Mouse (Mus musculus): ENCODE results near the gene Ugt1a8.
A peak's percentile ranks its signal among the peaks of the same experiment; 100 is the strongest.

The Ugt1a8 gene

GRCm38 (mm10) chr1:88186325-88186935 is 98.8 kb downstream of the Ugt1a8 start:
- no peak for DNase-seq (ENCODE audit: low read depth)

GRCm38 (mm10) chr1:88192136-88192535 is 104.5 kb downstream of the Ugt1a8 start:
- no peak for DNase-seq (ENCODE audit: low read depth)

DNA sequence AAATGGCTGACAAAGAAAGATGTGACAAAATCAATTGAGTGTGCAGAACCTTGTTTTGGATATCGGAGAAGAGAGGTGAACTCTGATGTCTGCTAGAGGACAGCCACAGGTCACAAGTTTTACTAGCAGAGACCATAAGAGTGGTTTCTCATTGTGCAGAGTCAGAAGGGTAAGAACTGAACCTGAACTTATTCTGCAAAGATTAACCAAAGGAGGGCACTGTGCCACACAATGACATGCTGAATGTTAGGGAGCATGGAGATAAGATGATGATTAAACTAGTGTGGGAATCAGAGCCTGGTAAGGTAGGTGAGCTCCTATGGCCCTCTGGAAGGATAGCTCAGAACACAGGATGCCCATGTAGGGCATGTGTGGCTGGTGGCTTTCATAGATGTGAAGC is 108.1 kb downstream of the Ugt1a8 start:
- no peak for DNase-seq (ENCODE audit: low read depth)

- DNase-seq (ENCODE audit: low read depth), result no peak
Observed at GRCm38 (mm10) chr1:88197443-88197842, 109.8 kb downstream of the Ugt1a8 start.

DNA sequence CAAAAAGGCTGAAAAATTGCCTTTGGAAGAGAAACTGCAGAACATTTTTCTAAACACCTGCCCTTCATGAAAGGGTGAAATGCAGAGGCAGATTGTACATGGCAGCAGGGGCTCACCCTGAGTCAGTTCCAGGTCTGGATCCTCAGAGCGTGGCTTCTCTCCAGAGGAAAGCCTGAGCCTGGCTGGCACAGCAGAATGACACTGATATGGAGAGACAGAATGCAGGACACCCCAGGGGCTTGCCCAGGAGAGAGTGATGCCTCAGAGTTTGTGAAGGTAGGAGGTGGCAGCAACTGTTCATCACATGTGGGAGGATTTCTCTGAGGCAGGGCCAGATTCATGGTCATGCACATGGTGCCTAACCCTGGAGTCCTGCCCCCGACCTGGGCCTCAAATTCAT is 112.4 kb downstream of the Ugt1a8 start:
- peak; percentile 16 for DNase-seq (ENCODE audit: low read depth)

DNA sequence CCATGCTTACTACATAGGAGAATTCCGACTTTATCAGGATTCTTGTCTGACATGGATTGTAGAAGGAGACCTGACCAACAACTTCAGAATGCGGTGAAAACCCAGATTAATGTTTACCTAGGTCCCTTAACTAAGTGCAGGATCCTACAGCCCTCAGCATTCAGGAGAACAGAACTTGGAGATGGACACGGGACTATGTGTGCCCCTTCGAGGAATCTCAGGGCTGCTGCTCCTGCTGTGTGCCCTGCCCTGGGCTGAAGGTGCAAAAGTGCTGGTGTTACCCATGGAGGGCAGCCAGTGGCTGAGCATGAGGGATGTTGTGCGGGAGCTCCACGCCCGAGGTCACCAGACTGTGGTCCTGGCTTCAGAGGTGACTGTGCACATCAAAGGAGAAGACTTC is 112.8 kb downstream of the Ugt1a8 start, which contains the start of gene Ugt1a2:
Gene Ugt1a2, plus strand, starts transcription at position 146 of the 400 bp plus-strand sequence.
- no peak for DNase-seq (ENCODE audit: low read depth)

DNA sequence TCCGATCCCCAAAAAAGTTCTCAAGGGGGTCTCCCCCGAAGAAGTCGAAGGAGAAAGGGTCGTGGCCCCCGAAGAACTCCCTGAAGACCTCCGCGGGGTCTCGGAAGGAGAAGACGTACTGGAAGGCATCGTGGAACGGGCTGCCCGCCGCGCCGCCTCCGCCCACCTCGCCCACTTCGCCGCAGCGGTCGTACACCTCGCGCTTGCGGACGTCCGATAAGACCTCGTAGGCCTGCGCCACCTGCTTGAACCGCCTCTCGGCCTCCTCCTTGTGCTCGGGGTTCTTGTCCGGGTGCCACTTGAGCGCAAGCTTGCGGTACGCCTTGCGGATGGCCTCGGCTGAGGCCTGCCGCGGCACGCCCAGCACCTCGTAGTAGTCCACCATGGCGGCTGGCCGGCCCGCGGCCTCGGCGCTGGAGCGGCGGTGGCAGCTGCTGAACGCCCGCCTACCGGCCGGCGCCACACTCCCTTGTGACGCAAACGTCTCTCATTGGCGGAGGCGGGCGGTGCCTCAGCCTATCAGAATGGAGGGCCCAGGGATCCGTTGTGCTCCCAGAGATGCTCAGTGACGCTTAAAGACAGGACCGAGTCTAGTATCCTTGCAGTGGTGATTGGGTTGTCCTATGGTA is 117.8 kb downstream of the Ugt1a8 start, which contains the start of gene Dnajb3:
Gene Dnajb3, minus strand, starts transcription at position 489 of the 629 bp plus-strand sequence.
- no peak for DNase-seq (ENCODE audit: low read depth)

DNA sequence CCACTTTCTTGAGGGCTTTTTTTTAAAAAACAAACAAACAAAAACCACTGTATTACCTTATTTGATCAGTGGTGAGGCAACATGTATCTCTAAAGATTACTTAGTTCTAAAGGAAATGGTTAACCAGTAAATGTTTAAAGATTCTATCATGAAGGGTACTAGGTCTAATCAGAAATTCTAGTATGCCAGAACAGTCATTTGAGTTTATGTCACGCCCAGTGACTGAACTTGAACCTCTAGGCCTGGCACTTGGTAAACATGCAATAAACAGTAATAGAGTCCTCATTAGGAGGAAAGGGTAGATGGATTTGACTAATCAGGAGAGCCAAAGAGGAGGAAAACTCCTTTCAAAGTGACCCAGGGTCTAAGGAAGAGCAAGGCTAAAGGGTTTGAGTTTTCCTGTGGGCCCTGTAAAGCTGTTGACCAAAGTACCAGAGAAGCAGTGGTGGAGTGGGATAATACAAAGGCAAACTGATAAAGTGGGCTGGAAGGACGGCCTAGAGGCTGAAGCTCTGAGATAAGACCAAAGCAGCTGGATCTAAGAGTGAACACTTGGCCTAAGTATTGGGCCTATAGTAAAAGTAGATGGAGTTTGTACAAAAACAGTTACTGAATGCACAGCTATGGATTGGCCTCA is 119.3 kb downstream of the Ugt1a8 start:
- no peak for DNase-seq (ENCODE audit: low read depth)

GRCm38 (mm10) chr1:88211812-88212211 is 124.2 kb downstream of the Ugt1a8 start, which contains the start of gene Ugt1a1:
Gene Ugt1a1, plus strand, starts transcription at chr1:88211959.
- DNase-seq (ENCODE audit: low read depth), result peak; percentile 44

- peak; percentile 19 for DNase-seq (ENCODE audit: low read depth)
Observed at GRCm38 (mm10) chr1:88212341-88213045, 124.9 kb downstream of the Ugt1a8 start.

DNA sequence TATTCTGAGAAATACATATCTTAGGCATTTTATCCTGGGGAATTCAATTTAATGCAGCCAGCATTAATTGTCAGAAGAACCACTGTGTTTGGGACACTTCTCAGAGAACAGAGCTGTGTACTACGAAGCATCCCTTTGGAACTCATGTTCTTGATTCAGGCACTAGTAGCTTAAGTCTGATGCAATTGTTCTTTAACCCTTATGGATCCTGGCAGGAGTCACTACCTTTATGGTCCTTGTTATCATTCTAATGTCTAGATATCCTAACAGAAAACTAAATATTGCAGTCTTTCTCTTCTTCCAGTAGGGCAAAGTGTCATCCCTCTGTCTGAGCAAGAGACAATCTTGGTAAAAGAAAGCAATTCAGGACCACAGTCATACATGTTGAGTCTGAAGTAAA is 125.4 kb downstream of the Ugt1a8 start:
- DNase-seq (ENCODE audit: low read depth), result peak; percentile 9

DNA sequence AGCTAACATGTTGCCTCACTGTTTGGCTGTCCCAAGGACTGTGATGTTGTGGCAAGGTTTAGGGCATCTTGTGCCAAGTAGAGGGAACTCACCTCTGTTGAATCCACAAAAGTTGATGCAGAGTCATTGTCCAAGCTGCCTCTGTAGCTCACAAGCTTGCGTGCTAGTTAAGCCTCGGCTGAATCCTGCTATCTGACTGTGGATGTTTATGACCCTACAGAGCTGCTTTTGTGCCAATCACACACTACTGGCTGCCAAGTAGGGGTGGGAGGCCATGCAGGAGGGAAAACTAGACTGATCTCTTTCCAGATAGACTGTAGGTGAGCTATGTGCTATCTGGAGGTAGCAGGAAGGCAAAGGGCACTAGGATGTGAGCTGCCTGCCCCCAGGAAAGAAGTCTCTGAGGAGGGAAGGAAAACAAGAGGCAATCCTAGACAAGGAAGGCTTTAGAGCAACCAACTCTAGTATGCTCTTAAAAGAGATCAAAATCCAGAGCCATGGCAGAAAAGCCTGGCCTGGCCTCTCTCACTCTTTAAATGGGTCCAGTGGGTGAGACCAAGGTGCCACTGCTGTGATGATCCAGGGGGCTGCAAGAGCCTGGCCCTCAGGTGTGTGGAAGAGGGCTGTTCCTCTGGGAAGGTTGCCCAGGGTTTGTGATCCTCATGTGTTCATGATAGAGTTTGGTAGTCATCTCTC is 126.3 kb downstream of the Ugt1a8 start:
- peak; percentile 14 for DNase-seq (ENCODE audit: low read depth)

DNA sequence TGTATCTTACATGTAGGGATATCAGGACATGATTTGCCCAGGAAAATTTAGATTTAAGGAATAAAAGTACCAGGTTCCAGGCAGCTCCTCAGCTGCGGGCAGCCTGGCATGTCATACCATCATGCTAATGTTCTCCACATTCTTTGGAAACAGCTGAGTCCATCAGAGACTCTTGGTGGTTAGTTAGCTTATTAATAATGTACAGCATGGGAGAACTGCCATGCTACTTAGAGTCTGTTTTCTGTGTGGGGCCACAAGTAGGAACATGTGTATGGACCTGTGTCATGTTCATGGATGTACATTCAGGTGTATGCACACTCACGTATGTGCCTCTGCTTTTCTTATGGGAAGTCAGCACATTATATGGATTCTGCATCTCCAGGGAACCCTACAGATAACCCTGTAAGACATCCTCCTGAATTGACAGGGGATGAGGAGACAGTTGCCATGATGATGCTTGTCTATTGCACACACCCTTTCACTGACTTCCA is 126.9 kb downstream of the Ugt1a8 start:
- peak; percentile 5 for DNase-seq (ENCODE audit: low read depth)

DNA sequence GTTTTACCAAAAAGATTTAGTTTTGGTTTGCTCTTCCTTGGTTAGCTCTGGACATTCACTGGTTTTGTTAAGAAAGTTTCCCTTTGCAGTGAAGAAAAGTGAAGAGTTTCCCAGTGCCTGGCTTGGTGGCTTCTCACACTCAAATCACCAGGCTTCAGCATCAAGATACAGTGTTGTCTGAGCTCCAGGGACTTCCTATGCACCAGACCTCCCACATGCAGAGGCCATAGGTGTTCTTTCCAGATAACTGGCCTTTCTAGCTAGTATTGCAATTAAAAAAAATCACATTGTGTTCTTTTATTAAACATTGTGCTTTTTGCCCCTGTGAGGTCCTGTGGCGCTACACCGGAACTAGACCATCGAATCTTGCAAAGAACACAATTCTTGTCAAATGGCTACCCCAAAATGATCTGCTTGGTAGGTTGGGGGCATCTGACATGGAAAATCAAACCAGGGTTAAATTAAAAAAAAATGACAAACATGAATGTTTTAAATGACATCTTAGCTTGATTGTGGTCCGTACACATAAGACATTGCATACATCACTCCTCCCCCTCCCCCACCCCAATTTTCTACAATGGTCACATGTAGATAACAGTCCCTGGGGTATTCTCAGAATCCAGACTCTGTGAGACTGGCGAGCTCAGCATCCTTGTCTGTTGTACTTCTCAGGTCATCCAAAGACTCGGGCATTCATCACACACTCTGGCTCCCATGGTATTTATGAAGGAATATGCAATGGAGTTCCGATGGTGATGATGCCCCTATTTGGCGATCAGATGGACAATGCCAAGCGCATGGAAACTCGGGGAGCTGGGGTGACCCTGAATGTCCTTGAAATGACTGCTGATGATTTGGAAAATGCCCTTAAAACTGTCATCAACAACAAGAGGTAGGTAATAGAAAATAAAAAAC is 128.1 kb downstream of the Ugt1a8 start:
- DNase-seq (ENCODE audit: low read depth), result peak; percentile 14

DNA sequence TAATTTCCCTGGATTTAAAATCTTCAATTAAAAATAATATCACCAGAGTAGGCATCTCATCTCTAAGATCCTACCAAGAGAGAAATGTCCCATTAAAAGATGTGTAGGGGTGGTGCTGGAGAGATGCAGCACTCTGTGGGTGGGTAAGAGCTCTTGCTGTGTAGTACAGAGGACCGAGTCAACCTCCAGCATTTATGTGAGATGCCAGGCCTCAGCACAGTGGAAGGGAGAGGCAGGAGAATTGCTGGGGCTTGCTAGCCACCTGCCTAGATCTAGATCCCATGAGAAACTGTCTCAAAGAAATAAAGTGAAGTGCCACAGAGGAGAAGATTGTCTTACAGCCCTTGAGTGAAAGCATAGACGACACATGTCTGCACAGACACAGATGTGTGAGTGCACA is 128.9 kb downstream of the Ugt1a8 start:
- DNase-seq (ENCODE audit: low read depth), result peak; percentile 3

DNA sequence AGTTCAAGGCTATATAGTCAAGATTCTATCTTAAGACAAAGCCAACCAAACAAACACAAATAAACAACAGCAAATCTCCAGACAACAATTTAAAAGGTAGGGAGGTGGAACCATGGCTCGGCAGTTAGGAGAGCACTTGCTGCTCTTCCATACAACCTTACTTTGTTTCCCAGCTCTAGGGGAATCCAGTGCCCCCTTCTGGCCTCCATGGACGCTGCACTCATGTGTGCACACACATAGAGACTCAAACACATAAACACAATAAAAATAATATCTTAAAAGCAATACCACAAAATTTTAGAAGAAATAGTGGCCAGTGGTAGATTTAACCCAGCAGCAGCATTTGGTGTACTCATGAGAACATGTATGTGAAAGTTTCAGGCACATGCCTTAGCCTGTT is 129.5 kb downstream of the Ugt1a8 start:
- DNase-seq (ENCODE audit: low read depth), result peak; percentile 27

- DNase-seq (ENCODE audit: low read depth), result peak; percentile 4
Observed at GRCm38 (mm10) chr1:88217576-88217975, 130.0 kb downstream of the Ugt1a8 start.

GRCm38 (mm10) chr1:88218051-88218450 is 130.4 kb downstream of the Ugt1a8 start:
- peak; percentile 18 for DNase-seq (ENCODE audit: low read depth)

GRCm38 (mm10) chr1:88218591-88218990 is 131.0 kb downstream of the Ugt1a8 start:
- DNase-seq (ENCODE audit: low read depth), result peak; percentile 3

DNA sequence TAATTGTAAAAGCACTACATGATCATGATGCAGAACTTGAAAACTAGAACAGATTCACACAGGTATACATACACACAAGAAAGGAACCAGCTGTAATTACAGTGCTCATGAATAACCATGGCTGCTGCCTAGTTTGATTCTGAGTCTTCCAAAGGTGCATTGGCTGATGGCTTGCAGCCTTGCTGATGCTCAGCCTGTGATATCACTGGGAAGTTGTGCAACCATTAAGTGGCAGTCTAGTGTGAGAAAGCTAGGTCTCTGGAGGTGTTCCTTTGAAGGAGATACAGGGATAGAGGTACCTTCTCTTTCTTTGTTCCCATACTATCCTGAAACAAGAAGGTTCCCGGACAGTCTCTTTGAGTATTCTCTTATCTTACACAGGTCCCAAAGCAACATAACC is 131.4 kb downstream of the Ugt1a8 start:
- peak; percentile 5 for DNase-seq (ENCODE audit: low read depth)

DNA sequence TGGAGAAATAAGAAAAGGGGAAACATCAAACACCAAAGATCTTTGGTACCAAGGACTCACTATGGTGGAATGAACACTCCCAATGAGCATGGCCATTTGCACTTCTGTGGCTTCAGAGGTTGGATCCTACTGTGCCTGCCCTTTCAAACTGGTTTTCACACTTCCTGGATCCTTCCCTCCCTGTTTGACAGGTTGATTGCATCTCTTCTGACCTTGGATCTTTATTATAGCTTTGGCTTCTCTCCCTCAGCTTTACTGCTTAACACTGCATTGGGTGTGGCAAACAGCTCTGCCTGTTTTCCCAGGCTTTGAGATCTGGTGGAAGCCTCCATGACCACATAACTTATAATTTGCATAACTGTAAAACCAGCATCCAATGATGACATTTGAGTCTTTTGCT is 132.7 kb downstream of the Ugt1a8 start:
- DNase-seq (ENCODE audit: low read depth), result peak; percentile 8
